Mouse (Mus musculus): ENCODE results near the gene Tmem178b.

DNA sequence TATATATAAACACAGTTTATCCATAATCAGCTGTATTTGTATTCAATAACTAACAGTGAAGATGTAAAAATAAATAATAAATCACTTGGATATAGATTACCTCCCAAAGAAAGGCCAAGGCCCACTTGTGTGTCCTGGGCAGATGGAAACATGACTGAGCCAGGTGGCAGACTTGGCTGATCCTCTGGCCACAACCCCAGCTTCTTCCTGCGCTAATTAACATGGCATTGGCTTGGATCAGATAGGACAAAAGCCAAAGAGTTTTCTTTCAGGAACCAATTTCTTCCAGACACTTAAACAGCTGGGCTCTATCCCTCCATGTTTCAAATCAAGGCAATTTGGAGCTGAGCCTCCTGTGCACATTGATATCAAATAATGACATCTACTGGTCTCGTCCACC lies 355.9 kb downstream of the Tmem178b start:
- TF ChIP-seq GATA1 (IDR thresholded peaks at IDR 0.05; ENCODE audit: low read length) (no peak), TAL1 (IDR thresholded peaks at IDR 0.05; ENCODE audit: low read length) (no peak)
